Mouse (Mus musculus) testis, adult 2 months (tissue): ENCODE data around the gene Duox2.

ENCODE experiments used
- CTCF ChIP-seq: fragments of 200-500 bp; IDR thresholded peaks from 2 replicates; pipeline ENCODE4 v1.5.1; 2012; ENCODE audit warnings: low read depth, mild to moderate bottlenecking, inconsistent platforms, low read length, moderate library complexity; ENCODE audit not compliant: control insufficient read depth, insufficient read depth, insufficient replicate concordance
- POLR2A ChIP-seq: fragments of 200-500 bp; IDR thresholded peaks from 2 replicates; pipeline ENCODE4 v1.6.1; 2012; ENCODE audit warnings: low read depth, mild to moderate bottlenecking, inconsistent platforms, low read length, moderate library complexity; ENCODE audit not compliant: control insufficient read depth

DNA sequence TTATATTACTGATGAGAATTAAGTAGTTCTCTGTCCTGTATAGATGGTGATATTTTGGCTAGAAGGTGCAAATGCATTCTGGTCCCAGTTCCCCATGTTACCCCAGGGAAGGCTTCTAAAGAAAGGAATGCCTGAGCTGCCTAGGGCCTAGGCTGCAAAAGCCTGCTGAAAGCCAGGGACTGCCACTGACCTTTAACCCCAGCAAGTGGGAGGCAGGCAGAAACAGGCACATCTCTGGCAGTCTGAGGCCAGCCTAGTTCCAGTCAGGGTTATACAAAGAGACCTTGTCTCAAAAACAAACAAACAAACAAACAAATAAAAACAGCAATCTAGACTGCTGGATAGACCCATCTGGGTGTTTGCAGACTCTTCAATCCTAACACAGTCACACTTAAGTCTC lies 57.5 kb downstream of the Duox2 start:
- TF ChIP-seq POLR2A = no peak
- TF ChIP-seq CTCF = no peak
